Mouse (Mus musculus) heart, embryonic 14.5 days (tissue): Measurements from ENCODE around the gene Ikbke. TPM values are rescaled to one million over a fixed set of nuclear protein-coding genes. Genes with fewer than 3 reads are reported as not detected.
A peak's percentile ranks its signal among the peaks of the same experiment; 100 is the strongest.

ENCODE experiments used
- ATAC-seq: fragments of 200-750 bp; cut with Nextera tagmentation; 2 replicates; pipeline ENCODE4 v1.8.0; 2017; ENCODE audit warnings: low read depth, moderate TSS enrichment; ENCODE audit not compliant: insufficient number of reproducible peaks, insufficient read depth, low FRiP score
- H3K27ac ChIP-seq, 2 experiments: fragments of 200-500 bp in 1 of 2; fragments of 300-500 bp in 1 of 2; sonication (generic) in 1 of 2; replicated peaks in 1 of 2; 2 replicates each; pipeline ENCODE4 v1.5.1; 2012 to 2014; ENCODE audit warnings: low read depth in 2 of 2, low read length in 2 of 2, control low read depth in 1 of 2, mild to moderate bottlenecking in 1 of 2, mixed read lengths in 1 of 2; ENCODE audit not compliant: control insufficient read depth in 1 of 2, insufficient read depth in 1 of 2
- H3K27me3 ChIP-seq: fragments of 300-500 bp; sonication (generic); 2 replicates; pipeline ENCODE4 v1.6.1; 2014; ENCODE audit warnings: mild to moderate bottlenecking, low read length, control low read depth; ENCODE audit not compliant: control insufficient read depth, insufficient read depth
- H3K36me3 ChIP-seq: fragments of 300-500 bp; sonication (generic); 2 replicates; pipeline ENCODE4 v1.6.1; 2014; ENCODE audit warnings: mild to moderate bottlenecking, control low read depth, low read length, mixed read lengths; ENCODE audit not compliant: control insufficient read depth, insufficient read depth
- H3K4me1 ChIP-seq, 2 experiments: fragments of 200-500 bp in 1 of 2; fragments of 300-500 bp in 1 of 2; sonication (generic) in 1 of 2; 2 replicates each; pipeline ENCODE4 v1.6.1; 2012 to 2014; ENCODE audit warnings: low read length in 2 of 2, control low read depth in 1 of 2, mixed read lengths in 1 of 2; ENCODE audit not compliant: control insufficient read depth in 2 of 2, insufficient read depth in 2 of 2
- H3K4me2 ChIP-seq: fragments of 300-500 bp; sonication (generic); 2 replicates; pipeline ENCODE4 v1.6.1; 2014; ENCODE audit warnings: mild to moderate bottlenecking, low read length
- H3K4me3 ChIP-seq, 2 experiments: fragments of 200-500 bp in 1 of 2; fragments of 300-500 bp in 1 of 2; sonication (generic) in 1 of 2; 2 replicates each; pipeline ENCODE4 v1.5.1; 2012 to 2014; ENCODE audit warnings: low read length in 2 of 2, mild to moderate bottlenecking in 2 of 2, control low read depth in 1 of 2, low read depth in 1 of 2, moderate library complexity in 1 of 2; ENCODE audit not compliant: control insufficient read depth in 1 of 2, insufficient read depth in 1 of 2
- H3K9ac ChIP-seq: fragments of 300-500 bp; sonication (generic); 2 replicates; pipeline ENCODE4 v1.6.1; 2014; ENCODE audit warnings: mild to moderate bottlenecking, low read length
- H3K9me3 ChIP-seq: fragments of 300-500 bp; sonication (generic); 2 replicates; pipeline ENCODE4 v1.6.1; 2016; ENCODE audit warnings: low read length, control low read depth; ENCODE audit not compliant: control insufficient read depth
- WGBS: fragments of 180-500 bp; shearing (Covaris S2); extraction: QIAGEN DNeasy Blood & Tissue Kit; methylation state at CpG from one replicate; pipeline ENCODE4 v1.1.7; 2014; 5-methylcytosine and 5-hydroxymethylcytosine counted together
- polyA plus RNA-seq: library from polyadenylated mRNA; unstranded; fragments of >200 nt; fragmentation: Nextera tagmentation; extraction: Ambion mirVana; gene quantifications from 2 replicates; pipeline ENCODE4 v1.2.1, GENCODE M21; 2014

The Ikbke gene
- polyA plus RNA-seq, 1 experiment from 2014 or later: 2.6 TPM

DNA sequence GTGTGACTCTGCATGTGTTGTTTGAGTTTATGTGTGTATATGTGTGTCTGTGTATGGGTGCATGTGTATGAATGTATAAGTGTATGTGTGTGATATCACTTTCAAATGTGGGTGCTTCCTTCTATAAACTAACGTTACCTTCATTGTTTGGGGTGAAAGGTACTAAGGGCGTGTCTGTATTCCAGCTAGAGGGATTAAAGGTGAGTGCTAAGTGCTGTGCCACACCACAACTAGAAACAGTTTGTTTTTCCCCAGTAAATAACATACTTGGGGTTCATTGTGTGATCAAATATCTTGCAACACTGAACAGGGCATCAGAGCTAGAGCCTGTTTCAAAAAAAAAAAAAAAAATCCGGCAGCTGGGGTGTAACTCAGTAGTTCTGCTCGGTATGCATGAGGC is 2.3 kb upstream of the Ikbke start:
- Histone ChIP-seq H3K9me3 (no peaks in the 10 kb centered on the region), H3K4me3 (no peak overlapping the region), H3K36me3 (peaks cover 15% of the 10 kb centered on the region), H3K4me2 (no peak overlapping the region), H3K27me3 (no peaks in the 10 kb centered on the region), H3K4me1 (peaks cover 15 to 22% of the 10 kb centered on the region in 2 experiments), H3K27ac (no peak overlapping the region), H3K9ac (no peak overlapping the region)
- no peak for ATAC-seq
- 62% methylated on average over 4 of the region's 4 CpGs for WGBS

DNA sequence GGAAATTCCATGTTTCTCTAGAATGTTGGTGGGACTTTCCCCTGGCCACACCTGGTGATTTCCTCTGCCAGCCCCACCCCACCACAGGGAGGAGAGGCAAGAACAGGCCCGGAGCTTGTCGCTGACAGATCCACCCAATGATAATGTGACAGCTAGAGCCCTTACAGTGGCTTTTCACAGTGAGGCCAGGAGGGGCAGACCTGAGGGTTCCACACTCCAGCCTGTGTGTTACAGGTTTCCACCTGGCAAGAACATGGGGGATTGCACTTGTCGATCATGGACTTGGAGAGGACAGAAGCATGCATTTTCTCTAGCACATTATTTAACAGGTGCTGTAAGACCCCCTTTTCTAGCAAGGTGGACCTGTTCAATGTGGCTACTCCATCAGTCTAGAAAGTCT is 874 bp upstream of the Ikbke start:
- Histone ChIP-seq H3K36me3 (peaks cover 4% of the 10 kb centered on the region; the same call in 1 of the 2 replicates), H3K27me3 (no peaks in the 10 kb centered on the region), H3K4me2 (no peak overlapping the region), H3K4me1 (peaks cover 15 to 22% of the 10 kb centered on the region in 2 experiments), H3K27ac (no peak overlapping the region), H3K9me3 (no peaks in the 10 kb centered on the region), H3K9ac (no peak overlapping the region), H3K4me3 (no peak overlapping the region)
- 32% methylated on average over 3 of the region's 3 CpGs for WGBS
- no peak for ATAC-seq

- WGBS: 35% methylated on average over 8 of the region's 8 CpGs
- H3K4me3 ChIP-seq: peak overlapping the region; percentile 38 to 48
- no peaks in the 10 kb centered on the region for H3K27me3 ChIP-seq
- H3K27ac ChIP-seq: peak overlapping the region; percentile 12 to 35; a peak in 2 of 4 replicates
- no peaks in the 10 kb centered on the region for H3K36me3 ChIP-seq
- no peak for ATAC-seq
- H3K9ac ChIP-seq: peak overlapping the region; percentile 52
- H3K4me2 ChIP-seq: peak overlapping the region; percentile 60
- H3K4me1 ChIP-seq: peaks cover 15 to 22% of the 10 kb centered on the region in 2 experiments
- H3K9me3 ChIP-seq: no peaks in the 10 kb centered on the region
Observed at GRCm38 (mm10) chr1:131278606-131279455, 575 bp downstream of the Ikbke start.

GRCm38 (mm10) chr1:131276831-131277230 is 2.6 kb downstream of the Ikbke start:
- H3K27me3 ChIP-seq: 0 out of 2 replicates have a peak, but pooled peaks cover under 1% of the 10 kb centered on the region
- no peak overlapping the region for H3K27ac ChIP-seq
- no peaks in the 10 kb centered on the region for H3K9me3 ChIP-seq
- no peak for ATAC-seq
- H3K4me2 ChIP-seq: no peak overlapping the region
- peaks cover 13 to 22% of the 10 kb centered on the region in 2 experiments for H3K4me1 ChIP-seq
- no peak overlapping the region for H3K9ac ChIP-seq
- no peaks in the 10 kb centered on the region for H3K36me3 ChIP-seq
- H3K4me3 ChIP-seq: no peak overlapping the region

DNA sequence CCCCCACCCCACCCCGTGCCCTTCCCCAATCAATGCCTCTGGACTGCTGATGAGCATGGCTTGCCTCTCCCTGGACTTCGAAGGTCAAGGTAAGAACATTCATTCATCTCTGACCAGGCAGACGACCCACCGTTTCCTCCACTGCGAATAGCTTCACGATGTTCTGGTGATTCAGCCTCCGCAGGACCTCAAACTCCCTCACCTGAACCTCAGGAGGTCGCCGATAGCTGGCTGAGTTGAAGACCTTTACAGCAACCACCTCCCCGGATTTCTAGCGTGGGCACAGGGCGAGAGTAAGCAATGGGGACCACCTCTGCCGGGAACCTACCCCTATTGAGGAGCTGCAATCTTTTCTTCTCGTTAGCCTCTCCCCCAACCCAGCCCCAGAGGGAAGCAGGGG is 3.8 kb downstream of the Ikbke start:
- 0 out of 2 replicates have a peak, but pooled peaks cover 5% of the 10 kb centered on the region for H3K27me3 ChIP-seq
- H3K9ac ChIP-seq: no peak overlapping the region
- WGBS: 66% methylated on average over 14 of the region's 14 CpGs
- ATAC-seq: no peak
- no peaks in the 10 kb centered on the region for H3K9me3 ChIP-seq
- no peak overlapping the region for H3K4me3 ChIP-seq
- no peaks in the 10 kb centered on the region for H3K36me3 ChIP-seq
- H3K4me1 ChIP-seq: peaks cover 13 to 22% of the 10 kb centered on the region in 2 experiments
- H3K4me2 ChIP-seq: no peak overlapping the region
- H3K27ac ChIP-seq: no peak overlapping the region

- Histone ChIP-seq H3K4me3 (no peak overlapping the region), H3K9me3 (no peaks in the 10 kb centered on the region), H3K36me3 (no peaks in the 10 kb centered on the region), H3K9ac (no peak overlapping the region), H3K4me1 (peaks cover 13 to 19% of the 10 kb centered on the region in 2 experiments), H3K27ac (no peak overlapping the region), H3K4me2 (peak overlapping the region; percentile 39), H3K27me3 (0 out of 2 replicates have a peak, but pooled peaks cover 5% of the 10 kb centered on the region)
- 34% methylated on average over 22 of the region's 22 CpGs for WGBS
- no peak for ATAC-seq
Observed at GRCm38 (mm10) chr1:131274725-131275539, 4.5 kb downstream of the Ikbke start.

- Histone ChIP-seq H3K4me3 (no peak overlapping the region), H3K27ac (no peak overlapping the region), H3K4me2 (no peak overlapping the region), H3K36me3 (no peaks in the 10 kb centered on the region), H3K4me1 (peaks cover 0 to 4% of the 10 kb centered on the region in 2 experiments; a peak in 1 of 4 replicates), H3K9ac (no peak overlapping the region), H3K27me3 (0 out of 2 replicates have a peak, but pooled peaks cover 5% of the 10 kb centered on the region), H3K9me3 (no peaks in the 10 kb centered on the region)
- WGBS: 33% methylated on average over 22 of the region's 22 CpGs
- no peak for ATAC-seq
Observed at GRCm38 (mm10) chr1:131269797-131270578, 9.4 kb downstream of the Ikbke start.
